Mouse (Mus musculus): ENCODE measurements around the gene Amy2a5. TPM values are rescaled to one million over a fixed set of nuclear protein-coding genes. Genes with fewer than 3 reads are reported as not detected.
"Not testable (repeated sequence)": the region's sequence is repeated elsewhere in the genome, so short reads cannot be mapped to it uniquely, and the experiment has no call there.

The Amy2a5 gene
- polyA plus RNA-seq (2012; ENCODE audit: insufficient read depth, low replicate concordance) = not detected in 2 replicates

DNA sequence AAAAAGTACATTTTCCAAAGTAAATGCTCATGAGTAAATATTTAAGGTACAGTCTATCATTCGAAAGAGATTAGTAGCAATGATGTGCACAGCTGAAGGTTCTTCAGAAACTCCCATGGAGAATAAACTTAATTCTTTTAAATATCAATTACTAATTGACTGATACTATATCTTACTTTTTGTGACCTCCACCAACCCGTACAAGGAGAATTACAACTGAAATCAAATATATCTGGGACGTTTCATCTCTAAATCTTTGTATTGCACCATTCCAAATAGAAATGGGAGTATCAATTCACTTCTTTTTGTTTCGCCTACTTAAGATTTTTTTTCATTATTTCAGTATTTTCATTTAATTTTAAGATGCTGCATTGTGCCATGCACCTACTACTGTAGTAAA lies at the start of gene Amy2a5:
TSS of gene Amy2a5 (minus strand) at position 101 of the 400 bp plus-strand sequence.
- H3K4me3 ChIP-seq (replicated peaks); H3K27me3 ChIP-seq (replicated peaks); H3K36me3 ChIP-seq (replicated peaks; ENCODE audit: low read length); H3K9me3 ChIP-seq; H3K4me1 ChIP-seq: not testable (repeated sequence)

DNA sequence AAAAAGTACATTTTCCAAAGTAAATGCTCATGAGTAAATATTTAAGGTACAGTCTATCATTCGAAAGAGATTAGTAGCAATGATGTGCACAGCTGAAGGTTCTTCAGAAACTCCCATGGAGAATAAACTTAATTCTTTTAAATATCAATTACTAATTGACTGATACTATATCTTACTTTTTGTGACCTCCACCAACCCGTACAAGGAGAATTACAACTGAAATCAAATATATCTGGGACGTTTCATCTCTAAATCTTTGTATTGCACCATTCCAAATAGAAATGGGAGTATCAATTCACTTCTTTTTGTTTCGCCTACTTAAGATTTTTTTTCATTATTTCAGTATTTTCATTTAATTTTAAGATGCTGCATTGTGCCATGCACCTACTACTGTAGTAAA lies 32.7 kb upstream of the Amy2a5 start, which contains the start of gene Amy2a4:
TSS of gene Amy2a4 (minus strand) at position 101 of the 400 bp plus-strand sequence.
- not testable (repeated sequence) for H3K9me3 ChIP-seq; H3K27me3 ChIP-seq (replicated peaks); H3K4me3 ChIP-seq (replicated peaks); H3K4me1 ChIP-seq; H3K36me3 ChIP-seq (replicated peaks; ENCODE audit: low read length)

DNA sequence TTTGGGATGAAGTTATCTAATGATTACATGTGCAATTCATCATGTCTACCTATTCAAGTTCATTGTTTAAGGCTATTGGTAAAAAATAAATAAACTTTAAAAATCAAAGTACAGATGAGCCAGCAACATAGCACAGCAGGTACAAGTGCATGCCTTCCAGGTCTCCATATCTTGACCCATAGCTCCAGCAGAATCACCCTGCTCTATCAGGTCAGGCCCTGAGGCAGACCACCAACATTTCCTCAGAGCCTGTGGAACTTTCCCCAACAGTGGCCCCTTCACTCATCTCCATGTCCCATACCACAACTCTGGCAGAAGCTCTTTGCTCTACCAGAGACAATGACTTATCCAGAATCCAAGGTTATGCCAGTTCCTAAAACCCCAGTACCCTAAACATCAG lies 21.6 kb upstream of the Amy2a5 start:
- H3K27me3 ChIP-seq (replicated peaks); H3K9me3 ChIP-seq; H3K4me1 ChIP-seq; H3K36me3 ChIP-seq (replicated peaks; ENCODE audit: low read length); H3K4me3 ChIP-seq (replicated peaks): not testable (repeated sequence)

DNA sequence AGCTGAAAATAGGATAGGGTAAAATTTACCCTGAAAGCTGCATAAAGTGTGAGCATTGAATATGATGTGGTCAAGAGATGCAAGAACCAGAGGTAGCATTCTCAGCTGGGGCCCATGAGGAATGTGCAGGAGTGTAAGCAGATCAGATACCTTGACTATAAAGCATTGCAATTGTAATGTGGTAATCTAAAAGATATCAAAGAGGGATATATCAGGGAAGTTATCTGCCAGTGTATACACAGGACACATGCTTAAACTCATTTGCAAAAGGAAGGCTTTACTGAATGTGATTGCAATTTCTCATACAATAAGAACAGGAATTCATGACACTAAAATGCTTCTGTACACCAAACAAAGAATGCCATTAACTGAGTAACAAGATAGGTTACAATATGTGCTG lies 20.9 kb upstream of the Amy2a5 start:
- H3K4me1 ChIP-seq; H3K27me3 ChIP-seq (replicated peaks); H3K36me3 ChIP-seq (replicated peaks; ENCODE audit: low read length); H3K9me3 ChIP-seq; H3K4me3 ChIP-seq (replicated peaks): not testable (repeated sequence)

DNA sequence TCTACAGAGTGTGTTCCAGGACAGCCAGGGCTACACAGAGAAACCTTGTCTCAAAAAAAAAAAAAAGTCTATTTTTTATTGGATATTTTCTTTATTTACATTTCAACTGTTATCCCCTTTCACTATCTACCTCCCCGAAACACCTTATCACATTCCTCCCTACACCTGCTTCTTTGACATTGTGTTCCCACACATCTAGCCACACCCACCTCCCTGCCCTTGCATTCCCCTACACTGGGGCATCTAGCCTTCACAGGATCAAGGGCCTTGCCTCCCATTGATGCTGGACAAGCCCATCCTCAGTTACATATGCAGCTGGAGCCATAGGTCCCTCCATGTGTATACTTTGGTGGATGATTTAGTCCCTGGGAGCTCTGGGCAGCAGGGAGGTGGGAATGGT lies 31.5 kb downstream of the Amy2a5 start:
- Histone ChIP-seq H3K36me3 (replicated peaks; ENCODE audit: low read length) (no peaks in the 10 kb centered on the region), H3K4me1 (no peaks in the 10 kb centered on the region), H3K9me3 (peaks cover 23% of the 10 kb centered on the region), H3K27me3 (replicated peaks) (no peaks in the 10 kb centered on the region), H3K4me3 (replicated peaks) (no peak overlapping the region)
- no peak for TF ChIP-seq FLI1 (IDR thresholded peaks at IDR 0.05; ENCODE audit: low read length)
- no peak for TF ChIP-seq GATA1 (IDR thresholded peaks at IDR 0.05; ENCODE audit: borderline replicate concordance, low read length)

Other genes with a start within 250 kb of the Amy2a5 start
- gene Amy2a4, start 32.6 kb upstream of the Amy2a5 start, polyA plus RNA-seq (2012; ENCODE audit: insufficient read depth, low replicate concordance) = not detected in 2 replicates
- gene Amy2a3, start 65.2 kb upstream of the Amy2a5 start, polyA plus RNA-seq (2012; ENCODE audit: insufficient read depth, low replicate concordance) = not detected in 2 replicates
- gene Amy2a2, start 97.8 kb upstream of the Amy2a5 start, polyA plus RNA-seq (2012; ENCODE audit: insufficient read depth, low replicate concordance) = not detected in 2 replicates

All from megakaryocyte, embryonic 14.5 days (primary cell).